Mouse (Mus musculus): ENCODE data around the gene Dab2ip.

- TF ChIP-seq CTCF (conservative IDR thresholded peaks at IDR 0.05 in 1 of 2, IDR thresholded peaks at IDR 0.05 in 1 of 2; ENCODE audit: low read depth in 2 of 2, low read length in 2 of 2), result no peak
- TF ChIP-seq ZMIZ1 (IDR thresholded peaks at IDR 0.05; ENCODE audit: low read depth, low read length), result no peak
- TF ChIP-seq HCFC1 (IDR thresholded peaks at IDR 0.05; ENCODE audit: low read depth, low read length), result no peak
- TF ChIP-seq USF2 (conservative IDR thresholded peaks at IDR 0.05; ENCODE audit: low read depth, low read length), result no peak
- no peak for TF ChIP-seq ZC3H11A (IDR thresholded peaks at IDR 0.05; ENCODE audit: low read depth, low read length)
- no peak for TF ChIP-seq TCF12 (IDR thresholded peaks at IDR 0.05; ENCODE audit: low read depth, low read length)
- TF ChIP-seq SIN3A (IDR thresholded peaks at IDR 0.05; ENCODE audit: low read length), result no peak
- no peak for TF ChIP-seq POLR2A (IDR thresholded peaks at IDR 0.05; ENCODE audit: low read depth, low read length)
- no peak for TF ChIP-seq ETS1 (conservative IDR thresholded peaks at IDR 0.05; ENCODE audit: low read depth, low read length)
- TF ChIP-seq KAT2A (IDR thresholded peaks at IDR 0.05; ENCODE audit: insufficient replicate concordance, low read length), result no peak
- TF ChIP-seq EP300 (IDR thresholded peaks at IDR 0.05; ENCODE audit: low read length), result no peak
- no peak for TF ChIP-seq MYC (IDR thresholded peaks at IDR 0.05; ENCODE audit: low read depth, low read length)
These were observed 202.3 kb downstream of the Dab2ip start for GRCm38 (mm10) chr2:35760352-35760751.
